Mouse (Mus musculus): ENCODE data around the gene Adprm. TPM values are rescaled to one million over a fixed set of nuclear protein-coding genes. Genes with fewer than 3 reads are reported as not detected.

The Adprm gene
- total RNA-seq, 1 experiment = 27.3 TPM

DNA sequence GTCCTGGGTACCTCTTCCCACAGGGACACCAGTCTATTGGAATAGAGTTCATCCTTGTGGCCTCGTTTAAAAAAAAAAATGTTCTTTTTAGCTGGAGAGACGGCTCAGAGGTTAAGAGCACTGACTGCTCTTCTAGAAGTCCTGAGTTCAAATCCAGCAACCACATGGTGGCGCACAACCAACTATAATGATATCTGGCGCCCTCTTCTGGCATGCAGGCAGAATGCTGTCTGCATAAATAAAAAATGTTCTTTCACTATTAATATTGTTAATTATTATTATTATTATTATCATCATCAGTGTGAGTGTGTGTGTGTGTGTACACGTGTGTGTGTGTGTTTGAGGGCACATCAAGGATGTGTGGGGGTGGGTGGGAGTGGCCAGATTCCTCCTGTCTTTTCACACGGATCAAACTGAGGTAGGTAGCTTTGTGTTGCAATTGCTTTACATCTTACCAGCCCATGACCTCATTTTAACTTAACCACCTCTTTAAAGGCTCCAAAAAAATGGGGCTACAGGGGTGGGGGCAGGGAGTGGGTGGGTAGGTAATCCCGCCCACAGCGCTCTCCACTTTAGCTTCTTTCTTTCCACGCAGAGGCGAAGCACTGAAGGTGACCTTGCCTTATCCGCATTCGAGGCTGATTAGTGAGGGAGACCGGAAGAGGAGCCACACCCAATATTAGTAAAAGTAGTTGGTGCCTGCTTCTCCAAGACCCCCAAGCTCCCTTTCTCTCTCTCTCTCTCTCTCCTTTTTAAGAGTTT lies 29.9 kb downstream of the Adprm start:
- no peaks in the 10 kb centered on the region for H3K36me3 ChIP-seq (ENCODE audit: control insufficient read depth, insufficient read depth, low read length, poor library complexity, severe bottlenecking)
- no peak overlapping the region for H3K9ac ChIP-seq (ENCODE audit: insufficient read depth, low read depth, low read length, poor library complexity, severe bottlenecking)
- no peak for DNase-seq (ENCODE audit: low read depth, low spot score)
- in situ Hi-C loops (cut with MboI; ENCODE audit: low sequenced_read_pairs in 2 of 2, unreplicated experiment in 2 of 2) = no loop called here
- TF ChIP-seq MAFK (IDR thresholded peaks at IDR 0.05; ENCODE audit: insufficient read depth, low read depth, low read length) (no peak), CHD2 (IDR thresholded peaks at IDR 0.05; ENCODE audit: low read depth, low read length) (no peak), ZC3H11A (IDR thresholded peaks at IDR 0.05; ENCODE audit: borderline replicate concordance, low read depth, low read length) (no peak), ZNF384 (IDR thresholded peaks at IDR 0.05; ENCODE audit: low read depth, low read length) (no peak), HCFC1 (IDR thresholded peaks at IDR 0.05; ENCODE audit: borderline replicate concordance, insufficient read depth, low read length) (no peak)
- peaks cover 7 to 11% of the 10 kb centered on the region in 2 experiments for H3K4me1 ChIP-seq (ENCODE audit: control insufficient read depth in 2 of 2, insufficient read depth in 2 of 2, low read length in 2 of 2, poor library complexity in 1 of 2)
- peak overlapping the region; percentile 55 for H3K27ac ChIP-seq (ENCODE audit: insufficient read depth, low read depth, low read length, poor library complexity, severe bottlenecking)
- no peak overlapping the region for H3K4me3 ChIP-seq (ENCODE audit: insufficient read depth in 1 of 2, low read depth in 1 of 2, low read length in 2 of 2, poor library complexity in 1 of 2, severe bottlenecking in 1 of 2)
- H3K9me3 ChIP-seq (ENCODE audit: control insufficient read depth, insufficient read depth, low read depth, low read length) = no peaks in the 10 kb centered on the region

- peak overlapping the region; percentile 7; the same call in 1 of the 2 replicates for H3K9ac ChIP-seq (ENCODE audit: insufficient read depth, low read depth, low read length, poor library complexity, severe bottlenecking)
- in situ Hi-C loops (cut with MboI; ENCODE audit: low sequenced_read_pairs in 2 of 2, unreplicated experiment in 2 of 2) = no loop called here
- TF ChIP-seq CHD2 (IDR thresholded peaks at IDR 0.05; ENCODE audit: low read depth, low read length) (no peak), ZC3H11A (IDR thresholded peaks at IDR 0.05; ENCODE audit: borderline replicate concordance, low read depth, low read length) (peak; percentile 76; the same call in 1 of the 2 replicates)
- no peaks in the 10 kb centered on the region for H3K9me3 ChIP-seq (ENCODE audit: control insufficient read depth, insufficient read depth, low read depth, low read length)
- no peak for DNase-seq (ENCODE audit: low read depth, low spot score)
- H3K36me3 ChIP-seq (ENCODE audit: control insufficient read depth, insufficient read depth, low read length, poor library complexity, severe bottlenecking) = no peaks in the 10 kb centered on the region
- peaks cover 15 to 22% of the 10 kb centered on the region in 2 experiments for H3K4me1 ChIP-seq (ENCODE audit: control insufficient read depth in 2 of 2, insufficient read depth in 2 of 2, low read length in 2 of 2, poor library complexity in 1 of 2)
- H3K4me3 ChIP-seq (ENCODE audit: insufficient read depth in 1 of 2, low read depth in 1 of 2, low read length in 2 of 2, poor library complexity in 1 of 2, severe bottlenecking in 1 of 2) = peak overlapping the region in 1 of 2 experiments; percentile 1; a peak in 1 of 4 replicates
- H3K27ac ChIP-seq (ENCODE audit: insufficient read depth, low read depth, low read length, poor library complexity, severe bottlenecking) = peak overlapping the region; percentile 84
Observed at GRCm38 (mm10) chr11:67020948-67021347, 31.4 kb downstream of the Adprm start.

DNA sequence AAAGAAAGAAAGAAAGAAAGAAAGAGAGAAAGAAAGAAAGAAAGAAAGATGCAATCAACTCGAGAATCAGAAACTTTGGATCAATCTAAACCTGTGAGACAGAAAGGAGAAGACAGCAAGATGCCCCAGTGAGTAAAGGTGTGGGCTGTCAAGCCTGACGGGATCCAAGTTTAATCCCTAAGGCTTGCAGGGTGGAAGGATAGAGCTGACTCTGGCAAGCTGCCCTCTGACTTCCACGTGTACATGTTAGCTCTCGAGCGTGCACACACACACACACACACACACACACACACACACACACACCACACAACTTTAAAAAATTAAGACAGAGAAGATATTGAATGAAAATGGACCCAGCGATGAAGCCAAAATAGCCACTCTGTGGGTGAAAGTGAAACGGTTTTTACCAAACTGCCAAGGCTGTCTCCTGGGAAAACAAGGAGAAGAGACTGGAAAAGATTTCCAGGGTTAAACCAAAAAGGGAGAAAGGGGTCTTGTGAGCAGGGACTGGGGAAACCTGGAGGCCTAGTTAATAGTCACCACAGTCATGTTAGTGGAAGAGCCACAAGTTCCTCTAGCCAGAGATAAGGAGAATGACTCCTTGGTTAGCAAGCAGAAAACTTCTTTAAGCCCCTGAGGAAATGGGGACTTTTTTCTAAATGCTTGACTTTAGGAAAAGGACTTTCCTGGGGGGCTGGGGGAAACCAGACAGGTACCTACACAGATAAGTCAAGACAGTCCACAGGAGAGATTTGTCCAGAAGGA lies 32.5 kb downstream of the Adprm start:
- peak overlapping the region; percentile 50; the same call in 1 of the 2 replicates for H3K27ac ChIP-seq (ENCODE audit: insufficient read depth, low read depth, low read length, poor library complexity, severe bottlenecking)
- no peaks in the 10 kb centered on the region for H3K36me3 ChIP-seq (ENCODE audit: control insufficient read depth, insufficient read depth, low read length, poor library complexity, severe bottlenecking)
- H3K9ac ChIP-seq (ENCODE audit: insufficient read depth, low read depth, low read length, poor library complexity, severe bottlenecking) = peak overlapping the region; percentile 3; the same call in 1 of the 2 replicates
- no peaks in the 10 kb centered on the region for H3K9me3 ChIP-seq (ENCODE audit: control insufficient read depth, insufficient read depth, low read depth, low read length)
- H3K4me3 ChIP-seq (ENCODE audit: insufficient read depth in 1 of 2, low read depth in 1 of 2, low read length in 2 of 2, poor library complexity in 1 of 2, severe bottlenecking in 1 of 2) = no peak overlapping the region
- DNase-seq (ENCODE audit: low read depth, low spot score) = no peak
- no peak for TF ChIP-seq ZNF384 (IDR thresholded peaks at IDR 0.05; ENCODE audit: low read depth, low read length)
- no peak for TF ChIP-seq CHD2 (IDR thresholded peaks at IDR 0.05; ENCODE audit: low read depth, low read length)
- TF ChIP-seq HCFC1 (IDR thresholded peaks at IDR 0.05; ENCODE audit: borderline replicate concordance, insufficient read depth, low read length) = no peak
- no peak for TF ChIP-seq ZC3H11A (IDR thresholded peaks at IDR 0.05; ENCODE audit: borderline replicate concordance, low read depth, low read length)
- TF ChIP-seq MAFK (IDR thresholded peaks at IDR 0.05; ENCODE audit: insufficient read depth, low read depth, low read length) = no peak
- in situ Hi-C loops (cut with MboI; ENCODE audit: low sequenced_read_pairs in 2 of 2, unreplicated experiment in 2 of 2) = loop anchor here (5.0 kb wide), 1 partner anchor 113 kb away; no protein-coding TSS in a partner anchor
- peaks cover 15 to 25% of the 10 kb centered on the region in 2 experiments for H3K4me1 ChIP-seq (ENCODE audit: control insufficient read depth in 2 of 2, insufficient read depth in 2 of 2, low read length in 2 of 2, poor library complexity in 1 of 2)

DNA sequence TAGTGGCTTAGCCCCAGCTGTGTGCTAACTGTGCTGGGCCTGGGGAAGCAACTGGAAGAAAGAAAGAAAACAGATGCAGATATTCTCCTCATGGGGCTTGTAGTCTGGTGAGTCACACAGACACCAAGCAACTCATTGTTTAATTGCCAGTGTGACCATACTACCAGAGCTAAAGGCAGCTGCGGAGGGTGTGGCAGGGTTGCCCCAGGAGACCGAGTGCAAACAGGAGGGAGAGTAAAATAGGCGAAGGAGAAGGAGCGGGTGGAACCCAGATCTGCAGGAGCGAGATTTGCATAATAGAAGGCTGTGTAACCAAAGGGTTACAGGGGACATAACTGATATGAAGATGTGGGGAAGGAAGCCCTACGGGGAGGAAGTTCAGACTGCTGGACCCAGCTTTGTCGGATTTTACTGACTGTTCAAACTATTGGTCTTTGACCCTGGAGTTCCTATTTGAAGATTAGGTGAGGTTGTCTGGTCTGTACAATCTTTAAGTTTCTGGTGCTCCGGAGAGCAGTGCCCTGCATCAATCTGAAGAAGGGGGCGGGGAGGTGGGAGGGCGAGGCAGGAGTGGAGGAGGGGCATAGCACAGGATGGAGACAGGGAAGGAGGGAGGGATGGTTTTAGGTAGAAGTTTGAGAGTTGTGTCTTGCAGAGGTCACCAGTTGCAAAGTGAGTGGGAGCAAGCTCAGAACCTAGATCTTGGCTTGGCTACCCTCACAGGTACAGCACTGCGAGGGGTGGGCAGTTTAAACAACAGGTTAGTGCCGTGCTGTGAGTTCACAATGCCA lies 34.4 kb downstream of the Adprm start:
- H3K4me3 ChIP-seq (ENCODE audit: insufficient read depth in 1 of 2, low read depth in 1 of 2, low read length in 2 of 2, poor library complexity in 1 of 2, severe bottlenecking in 1 of 2) = peak overlapping the region; percentile 27 to 47

More for the DNA sequence above, 34.4 kb downstream of the Adprm start:
- H3K36me3 ChIP-seq (ENCODE audit: control insufficient read depth, insufficient read depth, low read length, poor library complexity, severe bottlenecking) = no peaks in the 10 kb centered on the region
- no peak for DNase-seq (ENCODE audit: low read depth, low spot score)
- peak overlapping the region; percentile 33; the same call in 1 of the 2 replicates for H3K9ac ChIP-seq (ENCODE audit: insufficient read depth, low read depth, low read length, poor library complexity, severe bottlenecking)
- in situ Hi-C loops (cut with MboI; ENCODE audit: low sequenced_read_pairs in 2 of 2, unreplicated experiment in 2 of 2) = loop anchor here (5.0 kb wide), 1 partner anchor 111 kb away; no protein-coding TSS in a partner anchor
- peaks cover 15 to 28% of the 10 kb centered on the region in 2 experiments for H3K4me1 ChIP-seq (ENCODE audit: control insufficient read depth in 2 of 2, insufficient read depth in 2 of 2, low read length in 2 of 2, poor library complexity in 1 of 2)
- no peak for TF ChIP-seq HCFC1 (IDR thresholded peaks at IDR 0.05; ENCODE audit: borderline replicate concordance, insufficient read depth, low read length)
- no peak for TF ChIP-seq ZC3H11A (IDR thresholded peaks at IDR 0.05; ENCODE audit: borderline replicate concordance, low read depth, low read length)
- no peak for TF ChIP-seq MAFK (IDR thresholded peaks at IDR 0.05; ENCODE audit: insufficient read depth, low read depth, low read length)
- TF ChIP-seq ZNF384 (IDR thresholded peaks at IDR 0.05; ENCODE audit: low read depth, low read length) = no peak
- no peak for TF ChIP-seq CHD2 (IDR thresholded peaks at IDR 0.05; ENCODE audit: low read depth, low read length)
- H3K9me3 ChIP-seq (ENCODE audit: control insufficient read depth, insufficient read depth, low read depth, low read length) = no peaks in the 10 kb centered on the region
- H3K27ac ChIP-seq (ENCODE audit: insufficient read depth, low read depth, low read length, poor library complexity, severe bottlenecking) = peak overlapping the region; percentile 94
